Mouse (Mus musculus): ENCODE results near the gene Ntrk1.

- TF ChIP-seq CTCF (IDR thresholded peaks at IDR 0.05) (no peak), POLR2A (IDR thresholded peaks at IDR 0.05; ENCODE audit: insufficient read depth, low read depth, low read length) (no peak)
These were observed 23.9 kb downstream of the Ntrk1 start for GRCm38 (mm10) chr3:87771088-87771487.

All from heart, adult 2 months (tissue).